Mouse (Mus musculus): Measurements from ENCODE around the gene Prn.

Gene Prn

DNA sequence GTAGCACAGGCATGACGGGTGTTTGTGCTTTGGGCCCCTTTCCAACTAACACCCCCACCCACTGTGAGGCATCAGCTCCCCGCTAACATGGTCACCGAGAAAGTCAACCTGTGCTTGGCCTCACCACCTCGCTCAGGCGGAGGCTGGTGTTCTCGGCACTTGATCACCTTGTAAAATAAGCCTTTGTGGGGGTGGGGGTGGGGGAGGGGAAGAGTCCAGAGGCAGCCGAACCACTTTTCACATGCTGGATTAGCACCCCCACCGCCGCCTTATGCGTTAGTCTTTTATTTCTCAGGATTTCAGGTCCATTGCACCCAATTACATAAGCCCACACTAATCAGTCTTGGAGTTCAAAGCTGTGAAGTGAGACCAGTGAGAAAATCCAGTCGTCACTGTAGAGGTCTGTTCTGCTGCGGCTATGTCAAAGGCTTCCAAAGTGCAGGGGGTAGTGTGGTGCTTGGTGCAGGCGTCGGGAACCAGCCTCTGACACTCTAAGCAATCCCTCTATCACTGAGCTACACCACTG is 83.9 kb downstream of the Prn start:
- in situ Hi-C loops (cut with MboI, MseI) = no loop called here

DNA sequence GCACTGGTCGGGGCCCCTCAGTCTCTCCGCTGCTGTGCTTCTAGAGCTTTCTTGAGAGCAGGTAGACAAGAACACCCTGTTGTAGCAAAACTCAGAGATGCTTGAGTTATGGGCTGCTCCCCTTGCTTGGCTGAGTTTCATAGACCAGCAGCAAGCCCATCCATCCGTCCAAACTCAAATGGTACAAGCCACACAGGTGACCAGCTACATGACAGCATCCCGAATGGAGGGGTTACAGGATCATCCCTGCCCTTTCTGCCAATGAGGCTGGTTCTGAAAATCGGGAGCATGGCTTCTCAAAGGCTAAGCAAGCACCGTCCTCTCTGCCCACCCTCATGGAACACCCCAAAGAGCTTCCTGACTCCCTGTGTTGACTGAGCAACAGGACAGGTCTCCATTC is 85.2 kb downstream of the Prn start:
- in situ Hi-C loops (cut with MboI, MseI) = no loop called here

DNA sequence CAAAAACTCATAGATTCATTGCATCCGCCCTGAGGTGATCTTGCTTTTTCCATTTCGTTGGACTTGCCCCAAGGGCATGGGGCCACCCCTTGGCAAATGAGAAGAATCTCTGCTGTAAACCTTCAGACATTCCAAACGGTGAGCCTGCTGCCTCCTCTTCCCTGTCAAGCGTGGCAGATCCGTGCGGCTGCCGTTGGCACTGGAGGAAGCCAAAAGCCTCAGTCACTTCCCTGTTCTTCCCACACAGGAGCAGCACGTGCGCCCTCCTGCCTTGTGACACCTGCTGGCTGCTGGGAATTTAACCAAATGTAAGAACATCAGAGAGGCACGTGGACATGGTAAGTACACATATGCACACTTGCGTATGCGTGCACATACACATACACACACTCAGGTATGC is 86.0 kb downstream of the Prn start:
- in situ Hi-C loops (cut with MboI, MseI) = no loop called here

DNA sequence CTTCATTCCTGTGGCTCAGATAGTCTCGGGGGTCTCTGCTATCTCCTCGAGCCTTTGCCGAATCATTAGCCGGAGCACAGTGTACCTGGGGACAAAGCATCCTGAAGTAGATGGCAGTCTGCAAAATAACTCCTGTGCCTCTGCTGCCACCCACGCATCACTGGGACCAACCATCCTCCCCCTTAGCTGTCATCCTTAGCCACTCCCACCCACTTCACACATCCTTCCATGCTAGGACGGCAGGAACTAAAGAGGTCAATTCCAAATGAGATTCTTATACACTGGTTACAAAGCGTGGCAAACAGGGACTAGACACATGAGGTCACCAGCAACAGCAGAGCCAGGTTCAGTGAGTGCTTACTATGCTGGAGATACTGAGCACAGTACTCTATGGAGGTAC is 86.6 kb downstream of the Prn start:
- in situ Hi-C loops (cut with MboI, MseI) = no loop called here

DNA sequence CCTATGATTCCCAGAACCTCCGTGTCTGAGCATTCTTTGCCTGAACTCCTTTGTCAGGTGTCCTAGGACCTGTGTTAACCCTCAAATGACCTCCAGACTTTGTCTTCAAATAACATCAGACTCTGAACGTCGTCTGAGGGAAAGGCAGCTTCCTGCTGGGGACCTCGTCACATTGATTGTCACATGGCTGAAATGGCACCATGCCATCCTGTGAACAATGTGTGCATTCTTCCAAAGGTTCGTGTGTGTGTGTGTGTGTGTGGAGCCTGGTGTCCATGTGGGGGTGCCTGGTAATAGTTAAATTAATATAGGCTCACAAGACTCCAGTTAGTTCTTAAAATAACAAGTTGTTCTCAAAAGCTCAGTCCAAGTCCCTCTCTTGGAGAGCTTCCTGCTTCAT is 87.6 kb downstream of the Prn start:
- in situ Hi-C loops (cut with MboI, MseI) = no loop called here

DNA sequence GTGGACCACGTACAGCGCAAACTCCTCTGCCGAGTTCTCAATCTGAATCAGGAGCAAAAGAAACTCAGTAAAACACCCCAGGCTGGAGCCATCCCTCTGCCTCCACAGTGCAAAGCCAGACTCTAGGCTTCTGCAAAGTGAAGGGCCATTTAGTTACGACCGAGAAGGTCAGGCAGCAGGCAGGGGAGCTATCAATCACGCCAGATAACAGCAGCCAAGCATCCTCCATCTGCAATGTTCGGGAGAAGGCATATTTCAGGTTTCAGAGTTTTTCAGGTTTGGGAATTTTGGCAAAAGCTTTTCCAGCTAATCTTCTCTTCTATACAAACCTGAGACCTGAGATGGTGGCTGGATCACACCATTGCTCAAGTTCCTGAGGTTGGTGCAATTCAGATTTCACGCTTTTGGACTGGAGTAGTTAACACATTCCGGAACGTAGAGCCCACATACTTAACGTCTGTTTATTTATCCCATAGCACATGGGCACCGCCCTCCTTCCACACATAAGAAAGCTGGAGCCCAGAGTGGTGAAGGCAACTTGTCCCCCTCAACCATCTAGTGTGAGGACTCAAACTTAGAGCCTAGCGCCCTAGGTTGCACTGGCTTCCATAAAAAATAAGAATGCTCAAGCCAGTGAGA is 92.1 kb downstream of the Prn start:
- in situ Hi-C loops (cut with MboI, MseI) = loop anchor here (5.0 to 10.0 kb wide), 2 partner anchors 110 to 493 kb away; no protein-coding TSS in a partner anchor

DNA sequence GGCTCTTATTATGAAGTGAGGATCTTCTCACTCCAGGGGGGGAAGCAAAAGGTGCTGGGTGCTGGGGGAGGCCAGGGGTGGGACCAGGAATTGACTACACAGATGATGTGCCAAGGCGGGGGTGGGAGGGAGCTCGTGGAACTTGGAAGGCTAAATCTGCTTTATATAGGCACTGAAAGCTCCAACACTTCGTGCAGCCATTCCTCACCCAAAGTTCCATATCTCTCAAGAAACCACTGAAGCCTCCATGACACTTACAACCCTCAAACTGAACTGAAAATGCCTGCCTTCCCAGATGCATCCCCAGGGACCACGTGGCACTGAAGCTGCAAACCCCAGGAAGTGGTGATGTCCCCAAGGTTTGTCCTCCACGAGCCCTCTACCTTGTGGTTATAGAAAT is 94.2 kb downstream of the Prn start:
- in situ Hi-C loops (cut with MboI, MseI) = loop anchor here (5.0 to 10.0 kb wide), 2 partner anchors 108 to 491 kb away; no protein-coding TSS in a partner anchor

DNA sequence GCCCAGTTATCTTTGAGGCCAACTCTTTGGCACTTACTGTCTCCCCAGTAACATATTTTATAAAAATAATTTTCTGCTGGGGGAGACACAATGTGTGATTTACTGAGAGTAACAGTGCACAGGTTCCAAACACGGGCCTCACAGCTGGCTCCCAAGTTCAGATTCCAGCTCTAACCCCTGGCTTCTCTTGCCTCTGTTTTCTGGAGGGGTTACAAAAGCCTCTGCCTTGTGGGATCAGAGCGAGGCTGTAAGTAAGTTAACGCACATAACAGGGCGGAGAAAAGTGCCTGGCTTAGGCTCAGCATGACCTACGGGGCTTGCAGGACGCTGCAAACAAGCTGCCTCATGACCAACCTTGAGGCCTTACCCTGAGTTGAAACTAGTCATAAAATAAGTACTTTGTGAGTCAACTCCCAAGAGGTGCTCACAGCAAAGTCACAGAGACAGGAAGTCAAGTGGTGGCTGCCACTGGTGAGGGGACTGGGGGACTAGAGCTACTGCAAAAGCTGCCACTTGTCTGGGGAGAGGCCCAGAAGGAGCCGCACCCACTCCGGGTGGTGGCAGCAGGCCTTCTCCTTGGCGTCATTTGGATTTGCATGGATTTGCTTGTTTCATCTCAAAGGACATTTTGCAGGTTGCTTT is 94.9 kb downstream of the Prn start:
- in situ Hi-C loops (cut with MboI, MseI) = loop anchor here (5.0 to 10.0 kb wide), 2 partner anchors 108 to 490 kb away; no protein-coding TSS in a partner anchor

DNA sequence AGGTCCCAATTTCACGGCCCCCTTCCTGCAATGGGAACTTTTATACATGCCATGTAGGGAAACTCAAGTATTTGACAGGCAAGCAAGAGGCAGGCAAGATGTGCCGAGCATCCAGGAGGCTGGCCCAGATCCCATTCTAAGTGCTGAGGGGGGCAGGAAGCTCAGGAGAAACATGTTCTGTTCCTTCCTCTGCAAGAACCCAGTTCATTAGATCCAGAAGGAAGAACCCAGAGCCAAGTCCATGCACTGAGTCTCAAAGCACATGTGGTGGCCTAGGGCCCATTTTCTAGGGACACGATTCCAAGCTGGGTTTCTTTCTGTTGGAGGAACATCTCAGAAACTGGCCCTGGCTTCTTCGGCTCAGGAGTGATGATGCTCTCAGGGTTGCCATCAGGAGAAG is 95.7 kb downstream of the Prn start:
- in situ Hi-C loops (cut with MboI, MseI) = loop anchor here (10.0 kb wide), 1 partner anchor 489 kb away; no protein-coding TSS in a partner anchor
